28 mouse cellular contexts compared by ENCODE assay signal in genomic region chr19:30889851-30890250, GRCm38 (mm10).
DNase-seq lines count a peak whose midpoint lies in the region; ATAC-seq and TF ChIP-seq lines count a peak whose summit lies in the region.
"Had no signal": no experiment of that assay in that cellular context is flagged by ENCODE, and none has a peak within 500 bp of the region (broad histone marks: within the 10 kb centered on the region; RNA-seq: fewer than 3 reads in every experiment).

No protein-coding gene starts in this region.

- WGBS in hindbrain, embryonic 11.5 days: 60% methylated on average over 3 of the region's 3 CpGs
- 81% methylated on average over 3 of the region's 3 CpGs for WGBS in hindbrain, postnatal 0 days
- WGBS in embryonic facial prominence, embryonic 11.5 days: 37% methylated on average over 3 of the region's 3 CpGs

- peak; percentile 7 for DNase-seq in hindbrain, embryonic 11.5 days (ENCODE audit: low spot score)
- DNase-seq in hindbrain, postnatal 0 days (ENCODE audit: low spot score): no peak
- DNase-seq in NIH3T3 (ENCODE audit: low read depth): peak; percentile 22
- DNase-seq in embryonic facial prominence, embryonic 11.5 days (ENCODE audit: low spot score): peak; percentile 62
- peak; percentile 2 for DNase-seq in yolk sac, embryonic 10.5 days (ENCODE audit: low spot score)
- DNase-seq in heart, adult 18-20 months: no peak
- no peak for DNase-seq in kidney, postnatal 25 days
- DNase-seq: adrenal gland, postnatal 14 days; cerebellum, adult 8-10 months; cerebellum, postnatal 36 days; gastrocnemius, postnatal 14 days; heart, adult 11 months; heart, postnatal 10 days; kidney, postnatal 4 days; lung, adult 2 months; lung, postnatal 14 days; thymus, adult 18-20 months; thymus, postnatal 4 days had no signal

- no peak overlapping the region for H3K27ac ChIP-seq in hindbrain, embryonic 11.5 days (ENCODE audit: low read depth, low read length)
- H3K27ac ChIP-seq in hindbrain, postnatal 0 days: no peak overlapping the region
- no peak overlapping the region for H3K27ac ChIP-seq in embryonic facial prominence, embryonic 11.5 days (replicated peaks; ENCODE audit: low read depth, low read length)
- H3K27ac ChIP-seq: forebrain, embryonic 15.5 days; hindbrain, embryonic 13.5 days; limb, embryonic 13.5 days; liver, embryonic 12.5 days; midbrain, embryonic 13.5 days; stomach, embryonic 15.5 days had no signal

- H3K9ac ChIP-seq in hindbrain, embryonic 11.5 days (ENCODE audit: low read depth, low read length): no peak overlapping the region
- no peak overlapping the region for H3K9ac ChIP-seq in hindbrain, postnatal 0 days (replicated peaks; ENCODE audit: low read length)
- no peak overlapping the region for H3K9ac ChIP-seq in embryonic facial prominence, embryonic 11.5 days (replicated peaks; ENCODE audit: low read length)
- H3K9ac ChIP-seq: forebrain, embryonic 15.5 days; heart, embryonic 12.5 days; hindbrain, embryonic 13.5 days; limb, embryonic 13.5 days; liver, embryonic 12.5 days; midbrain, embryonic 13.5 days; stomach, embryonic 15.5 days had no signal

- H3K4me3 ChIP-seq in hindbrain, embryonic 11.5 days (ENCODE audit: low read depth, low read length): no peak overlapping the region
- no peak overlapping the region for H3K4me3 ChIP-seq in hindbrain, postnatal 0 days (ENCODE audit: low read length)
- H3K4me3 ChIP-seq in embryonic facial prominence, embryonic 11.5 days (ENCODE audit: low read depth, low read length): no peak overlapping the region
- H3K4me3 ChIP-seq: forebrain, embryonic 15.5 days; heart, embryonic 12.5 days; hindbrain, embryonic 13.5 days; limb, embryonic 13.5 days; liver, embryonic 12.5 days; midbrain, embryonic 13.5 days; stomach, embryonic 15.5 days had no signal

- H3K36me3 ChIP-seq in hindbrain, embryonic 11.5 days (ENCODE audit: control insufficient read depth, insufficient read depth, low read length): no peaks in the 10 kb centered on the region
- H3K36me3 ChIP-seq in hindbrain, postnatal 0 days (ENCODE audit: insufficient read depth, low read length): no peaks in the 10 kb centered on the region
- H3K36me3 ChIP-seq in embryonic facial prominence, embryonic 11.5 days (replicated peaks; ENCODE audit: control insufficient read depth, insufficient read depth, low read depth, low read length): no peaks in the 10 kb centered on the region
- H3K36me3 ChIP-seq: forebrain, embryonic 15.5 days; G1E; heart, embryonic 12.5 days; hindbrain, embryonic 13.5 days; limb, embryonic 13.5 days; liver, embryonic 12.5 days; midbrain, embryonic 13.5 days; stomach, embryonic 15.5 days had no signal

- no peaks in the 10 kb centered on the region for H3K4me1 ChIP-seq in hindbrain, embryonic 11.5 days (replicated peaks; ENCODE audit: control insufficient read depth, insufficient read depth, low read length)
- H3K4me1 ChIP-seq in hindbrain, postnatal 0 days (ENCODE audit: insufficient read depth, low read length): no peaks in the 10 kb centered on the region
- no peaks in the 10 kb centered on the region for H3K4me1 ChIP-seq in embryonic facial prominence, embryonic 11.5 days (ENCODE audit: control insufficient read depth, insufficient read depth, low read length)
- H3K4me1 ChIP-seq: forebrain, embryonic 15.5 days; heart, embryonic 12.5 days; limb, embryonic 13.5 days; liver, embryonic 12.5 days; stomach, embryonic 15.5 days had no signal

- no peaks in the 10 kb centered on the region for H3K27me3 ChIP-seq in hindbrain, embryonic 11.5 days (ENCODE audit: control insufficient read depth, insufficient read depth, low read length)
- H3K27me3 ChIP-seq in hindbrain, postnatal 0 days (ENCODE audit: insufficient read depth, low read length): no peaks in the 10 kb centered on the region
- no peaks in the 10 kb centered on the region for H3K27me3 ChIP-seq in embryonic facial prominence, embryonic 11.5 days (ENCODE audit: control insufficient read depth, insufficient read depth, low read length)
- H3K27me3 ChIP-seq: CH12.LX; forebrain, embryonic 15.5 days; heart, embryonic 12.5 days; hindbrain, embryonic 13.5 days; limb, embryonic 13.5 days; liver, embryonic 12.5 days; midbrain, embryonic 13.5 days; stomach, embryonic 15.5 days had no signal

- no peak for TF ChIP-seq CTCF in hindbrain, postnatal 0 days (IDR thresholded peaks at IDR 0.05; ENCODE audit: low read depth)

- peak; percentile 46 for ATAC-seq in hindbrain, embryonic 11.5 days (ENCODE audit: low FRiP score)
- ATAC-seq in hindbrain, postnatal 0 days: no peak
- no peak for ATAC-seq in embryonic facial prominence, embryonic 11.5 days (replicated peaks; ENCODE audit: insufficient number of reproducible peaks, low FRiP score, low TSS enrichment, low read depth)
- ATAC-seq: forebrain, embryonic 15.5 days; intestine, embryonic 16.5 days; liver, embryonic 12.5 days had no signal

- H3K9me3 ChIP-seq in hindbrain, embryonic 11.5 days (ENCODE audit: control insufficient read depth, low read length): no peaks in the 10 kb centered on the region
- H3K9me3 ChIP-seq in hindbrain, postnatal 0 days (ENCODE audit: low read length): no peaks in the 10 kb centered on the region
- no peaks in the 10 kb centered on the region for H3K9me3 ChIP-seq in embryonic facial prominence, embryonic 11.5 days (replicated peaks; ENCODE audit: control insufficient read depth, low read length)
- H3K9me3 ChIP-seq: forebrain, embryonic 15.5 days; G1E; heart, embryonic 12.5 days; hindbrain, embryonic 13.5 days; limb, embryonic 13.5 days; liver, embryonic 12.5 days; midbrain, embryonic 13.5 days; stomach, embryonic 15.5 days had no signal

- no peak overlapping the region for H3K4me2 ChIP-seq in hindbrain, embryonic 11.5 days (replicated peaks; ENCODE audit: low read depth, low read length)
- no peak overlapping the region for H3K4me2 ChIP-seq in hindbrain, postnatal 0 days (ENCODE audit: low read depth, low read length)
- H3K4me2 ChIP-seq in embryonic facial prominence, embryonic 11.5 days (ENCODE audit: low read depth, low read length): no peak overlapping the region
- H3K4me2 ChIP-seq: forebrain, embryonic 15.5 days; heart, embryonic 12.5 days; hindbrain, embryonic 13.5 days; limb, embryonic 13.5 days; liver, embryonic 12.5 days; midbrain, embryonic 13.5 days; stomach, embryonic 15.5 days had no signal

Comparison
In these comparisons a context has a peak if more than half of its experiments do, and no peak if none do; other contexts are left out.
1. DNase-seq: peak in hindbrain, embryonic 11.5 days (single experiment), NIH3T3 (single experiment), embryonic facial prominence, embryonic 11.5 days (single experiment) and yolk sac, embryonic 10.5 days (single experiment); none in hindbrain, postnatal 0 days (single experiment), heart, adult 18-20 months (0 of 2) and kidney, postnatal 25 days (0 of 2).